Comparison of ENCODE assay signal across 9 mouse cellular contexts in the genomic region with DNA sequence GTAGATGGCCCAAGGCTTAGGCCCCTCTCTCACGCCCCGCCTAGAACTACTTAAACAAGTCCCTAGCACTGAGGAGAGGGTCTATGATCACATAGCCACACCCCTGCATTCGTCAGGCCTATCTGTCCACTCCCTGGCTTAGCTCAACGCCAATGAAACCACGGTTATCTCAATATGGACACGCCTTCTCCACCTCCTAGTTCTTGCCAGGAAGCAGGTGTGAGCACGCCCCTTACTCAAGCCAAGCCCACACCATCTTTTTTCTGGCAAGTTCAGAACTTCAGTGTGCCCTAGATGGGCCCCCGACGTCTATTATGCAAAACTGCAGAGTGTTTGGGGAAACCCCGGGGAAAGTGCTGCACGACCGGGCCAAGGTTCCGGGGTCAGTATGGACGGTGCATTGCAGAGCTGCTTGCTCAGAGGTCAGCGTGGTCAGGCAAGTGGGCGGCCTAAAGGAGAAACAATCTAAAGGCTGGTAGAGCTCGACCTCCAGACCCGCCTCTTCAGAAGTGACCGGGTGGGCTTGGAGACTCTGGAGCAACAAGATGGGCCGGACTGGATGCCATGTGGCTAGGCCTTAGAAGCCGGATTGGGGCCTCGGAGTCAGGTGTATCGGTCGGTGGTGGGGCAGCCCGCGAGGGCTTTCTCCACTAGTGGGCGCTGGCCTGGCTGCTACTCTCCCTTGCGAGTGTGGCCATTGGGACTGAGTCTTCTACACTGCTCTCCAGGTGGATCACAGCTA. TPM values are rescaled to one million over a fixed set of nuclear protein-coding genes. Genes with fewer than 3 reads are reported as not detected.
DNase-seq lines count a peak whose midpoint lies in the region; ATAC-seq and TF ChIP-seq lines count a peak whose summit lies in the region.
"Had no signal": no experiment of that assay in that cellular context is flagged by ENCODE, and none has a peak within 500 bp of the region (broad histone marks: within the 10 kb centered on the region; RNA-seq: fewer than 3 reads in every experiment).

A gene (minus strand): TSS at position 41 of the 742 bp plus-strand sequence.

- no peaks in the 10 kb centered on the region for H3K9me3 ChIP-seq in forebrain, embryonic 10.5 days
- H3K9me3 ChIP-seq in forebrain, embryonic 12.5 days: no peaks in the 10 kb centered on the region
- no peaks in the 10 kb centered on the region for H3K9me3 ChIP-seq in liver, postnatal 0 days (ENCODE audit: low read length)

- DNase-seq in forebrain, embryonic 10.5 days (ENCODE audit: extremely low spot score, low spot score): peak; percentile 35
- peak; percentile 34 for DNase-seq in CD4-positive helper T cell, adult 2 months (ENCODE audit: low read depth, low spot score)
- peak; percentile 46 for DNase-seq in liver, postnatal 0 days
- DNase-seq in cerebellum, postnatal 25 days: no peak
- DNase-seq in cerebellum, adult 9-11 months: no peak
- DNase-seq in layer of hippocampus, adult 11-12 months (ENCODE audit: low spot score): no peak
- DNase-seq: gastrocnemius, postnatal 10 days had no signal

- no peak within 1 kb of the TSS; the same call in 1 of the 2 replicates for H3K4me2 ChIP-seq in forebrain, embryonic 12.5 days
- H3K4me2 ChIP-seq in liver, postnatal 0 days (ENCODE audit: low read depth, low read length): peak within 1 kb of the TSS; percentile 65

- no peak within 1 kb of the TSS for H3K9ac ChIP-seq in forebrain, embryonic 12.5 days
- H3K9ac ChIP-seq in liver, postnatal 0 days (replicated peaks): peak within 1 kb of the TSS; percentile 47; the same call in 1 of the 2 replicates

- H3K4me1 ChIP-seq in forebrain, embryonic 10.5 days: peaks cover 31% of the 10 kb centered on the region
- H3K4me1 ChIP-seq in forebrain, embryonic 12.5 days: peaks cover 25% of the 10 kb centered on the region
- peaks cover 12% of the 10 kb centered on the region for H3K4me1 ChIP-seq in liver, postnatal 0 days (ENCODE audit: insufficient read depth)

- no peak for TF ChIP-seq EP300 in liver, postnatal 0 days (IDR thresholded peaks at IDR 0.05; ENCODE audit: low read depth)

- WGBS in forebrain, embryonic 10.5 days: 44% methylated on average over 28 of the region's 28 CpGs
- 52% methylated on average over 28 of the region's 28 CpGs for WGBS in forebrain, embryonic 12.5 days
- WGBS in liver, postnatal 0 days (ENCODE audit: insufficient replicate concordance): 31% methylated on average over 28 of the region's 28 CpGs

- H3K4me3 ChIP-seq in forebrain, embryonic 10.5 days: peak within 1 kb of the TSS; percentile 35
- H3K4me3 ChIP-seq in forebrain, embryonic 12.5 days (replicated peaks): no peak within 1 kb of the TSS
- H3K4me3 ChIP-seq in liver, postnatal 0 days (ENCODE audit: low read depth, low read length): peak within 1 kb of the TSS; percentile 15; the same call in 1 of the 2 replicates

- H3K27ac ChIP-seq in forebrain, embryonic 10.5 days: peak within 1 kb of the TSS; percentile 40
- H3K27ac ChIP-seq in forebrain, embryonic 12.5 days: no peak within 1 kb of the TSS
- no peak within 1 kb of the TSS for H3K27ac ChIP-seq in liver, postnatal 0 days (ENCODE audit: low read depth)

- H3K36me3 ChIP-seq in forebrain, embryonic 10.5 days (replicated peaks): no peaks in the 10 kb centered on the region
- H3K36me3 ChIP-seq in forebrain, embryonic 12.5 days (replicated peaks): no peaks in the 10 kb centered on the region
- no peaks in the 10 kb centered on the region for H3K36me3 ChIP-seq in liver, postnatal 0 days (replicated peaks; ENCODE audit: insufficient read depth, low read length)

- H3K27me3 ChIP-seq in forebrain, embryonic 10.5 days (ENCODE audit: poor library complexity, severe bottlenecking): peaks cover 58% of the 10 kb centered on the region
- peaks cover 22% of the 10 kb centered on the region for H3K27me3 ChIP-seq in forebrain, embryonic 12.5 days
- H3K27me3 ChIP-seq in liver, postnatal 0 days (ENCODE audit: insufficient read depth, low read length): no peaks in the 10 kb centered on the region

- no peak for ATAC-seq in forebrain, embryonic 12.5 days (ENCODE audit: low FRiP score)
- ATAC-seq in erythroid progenitor cell, adult 5-6 weeks (replicated peaks; ENCODE audit: low FRiP score, poor library complexity, severe bottlenecking): 0 out of 2 replicates have a peak, but pooled peaks have one; percentile 8
- peak; percentile 91 for ATAC-seq in liver, postnatal 0 days

- TF ChIP-seq CTCF in liver, postnatal 0 days (IDR thresholded peaks at IDR 0.05; ENCODE audit: low read depth): peak; percentile 41

RNA-seq across cellular contexts. Expression of the gene that starts here (rescaled TPM):
- polyA plus RNA-seq in forebrain, embryonic 10.5 days (2016; fragmentation: Nextera tagmentation; extraction: Ambion mirVana): 0.26 and 0.29 TPM in 2 replicates
- polyA plus RNA-seq in forebrain, embryonic 12.5 days (2016; fragmentation: Nextera tagmentation; extraction: Ambion mirVana): 0.24 TPM in 1 of 2 replicates, not detected in the other
- not detected in 2 replicates for total RNA-seq in erythroid progenitor cell, adult 5-6 weeks (2015; ENCODE audit: low replicate concordance)
- not detected in 2 replicates for total RNA-seq in erythroid progenitor cell, adult 5-6 weeks (2017; ENCODE audit: low replicate concordance)
- polyA plus RNA-seq in liver, postnatal 0 days (2015; fragmentation: Nextera tagmentation; extraction: Ambion mirVana): 0.52 and 0.59 TPM in 2 replicates
- total RNA-seq: gastrocnemius, postnatal 10 days had no signal

Comparison
In these comparisons a context has a peak if more than half of its experiments do, and no peak if none do; other contexts are left out.
1. Peak in DNase-seq, H3K4me3 ChIP-seq and H3K27ac ChIP-seq in forebrain, embryonic 10.5 days; RNA of the gene not detected or under 1 TPM.
2. Peak in ATAC-seq in erythroid progenitor cell, adult 5-6 weeks; RNA of the gene not detected or under 1 TPM.
3. Peak in DNase-seq, ATAC-seq, H3K4me3 ChIP-seq, H3K9ac ChIP-seq and H3K4me2 ChIP-seq in liver, postnatal 0 days; RNA of the gene not detected or under 1 TPM.